Mouse (Mus musculus) kidney, adult 2 months (tissue): ENCODE data around the gene Npb. TPM values are rescaled to one million over a fixed set of nuclear protein-coding genes. Genes with fewer than 3 reads are reported as not detected.

ENCODE experiments used
- DNase-seq: peaks from one replicate; pipeline ENCODE4 v3.0.0; 2021
- H3K27ac ChIP-seq: fragments of 200-500 bp; 2 replicates; pipeline ENCODE4 v1.5.1; 2012; ENCODE audit warnings: low read depth, low read length, control low read depth, inconsistent platforms; ENCODE audit not compliant: insufficient read depth
- H3K27me3 ChIP-seq: fragments of 200-500 bp; replicated peaks from 2 replicates; pipeline ENCODE4 v1.6.1; 2012; ENCODE audit warnings: mild to moderate bottlenecking, moderate library complexity, low read length, inconsistent platforms; ENCODE audit not compliant: control insufficient read depth, insufficient read depth
- H3K36me3 ChIP-seq: fragments of 200-500 bp; 2 replicates; pipeline ENCODE4 v1.6.1; 2012; ENCODE audit warnings: mild to moderate bottlenecking, moderate library complexity, low read length, inconsistent platforms; ENCODE audit not compliant: control insufficient read depth, insufficient read depth
- H3K4me1 ChIP-seq: fragments of 200-500 bp; 2 replicates; pipeline ENCODE4 v1.6.1; 2011; ENCODE audit warnings: low read length; ENCODE audit not compliant: control insufficient read depth, insufficient read depth
- H3K4me3 ChIP-seq: fragments of 200-500 bp; 2 replicates; pipeline ENCODE4 v1.5.1; 2011; ENCODE audit warnings: mild to moderate bottlenecking, low read depth, low read length, control low read depth; ENCODE audit not compliant: insufficient read depth
- CTCF ChIP-seq: fragments of 200-500 bp; conservative IDR thresholded peaks from 2 replicates; pipeline ENCODE4 v1.5.1; 2011; ENCODE audit warnings: low read depth, mild to moderate bottlenecking, control low read depth, low read length, moderate library complexity, mixed read lengths; ENCODE audit not compliant: insufficient read depth, insufficient read length
- POLR2A ChIP-seq: fragments of 200-500 bp; IDR thresholded peaks from one replicate; pipeline ENCODE4 v1.6.1; 2011; ENCODE audit warnings: low read depth, low read length, control low read depth
- WGBS: fragments of 180-500 bp; shearing (Covaris S2); methylation state at CpG from one replicate; pipeline ENCODE4 v1.1.7; 2018; 5-methylcytosine and 5-hydroxymethylcytosine counted together
- polyA plus RNA-seq: library from polyadenylated mRNA; depleted of rRNA; stranded (reverse); fragments of >200 nt; gene quantifications from 2 replicates; pipeline ENCODE4 v1.2.3, GENCODE M21; 2012

Gene Npb
- polyA plus RNA-seq, 1 experiment = 7.7 TPM

- Histone ChIP-seq H3K27ac (peak overlapping the region; percentile 95), H3K36me3 (peaks cover 6% of the 10 kb centered on the region; the same call in 1 of the 2 replicates), H3K4me1 (peaks cover 14% of the 10 kb centered on the region), H3K4me3 (peak overlapping the region; percentile 83), H3K27me3 (no peaks in the 10 kb centered on the region)
- TF ChIP-seq POLR2A = no peak
- TF ChIP-seq CTCF = no peak
- WGBS = 36% methylated on average over 4 of the region's 4 CpGs
- DNase-seq = peak; percentile 88
Observed at GRCm38 (mm10) chr11:120616617-120617294, 8.5 kb downstream of the Npb start.

GRCm38 (mm10) chr11:120617519-120618112 lies 9.3 kb downstream of the Npb start, which contains the start of gene Pcyt2:
TSS of gene Pcyt2 (minus strand) at chr11:120617936.
- Histone ChIP-seq H3K4me1 (peaks cover 14% of the 10 kb centered on the region), H3K27ac (peak within 1 kb of the TSS; percentile 95), H3K36me3 (peaks cover 5% of the 10 kb centered on the region; the same call in 1 of the 2 replicates), H3K27me3 (no peaks in the 10 kb centered on the region), H3K4me3 (peak within 1 kb of the TSS; percentile 83)
- peak; percentile 98 for DNase-seq
- under 1% methylated on average over 56 of the region's 56 CpGs for WGBS
- TF ChIP-seq CTCF (no peak), POLR2A (no peak)

- 88% methylated on average over 25 of the region's 25 CpGs for WGBS
- no peak overlapping the region for H3K4me3 ChIP-seq
- DNase-seq = no peak
- H3K36me3 ChIP-seq = peaks cover 7% of the 10 kb centered on the region
- H3K27ac ChIP-seq = 0 out of 2 replicates have a peak overlapping the region, but pooled peaks have one; percentile 1
- no peak for TF ChIP-seq CTCF
- no peak for TF ChIP-seq POLR2A
- H3K4me1 ChIP-seq = peaks cover 15% of the 10 kb centered on the region
- H3K27me3 ChIP-seq = no peaks in the 10 kb centered on the region
Observed at GRCm38 (mm10) chr11:120618619-120619535, 10.6 kb downstream of the Npb start.

DNA sequence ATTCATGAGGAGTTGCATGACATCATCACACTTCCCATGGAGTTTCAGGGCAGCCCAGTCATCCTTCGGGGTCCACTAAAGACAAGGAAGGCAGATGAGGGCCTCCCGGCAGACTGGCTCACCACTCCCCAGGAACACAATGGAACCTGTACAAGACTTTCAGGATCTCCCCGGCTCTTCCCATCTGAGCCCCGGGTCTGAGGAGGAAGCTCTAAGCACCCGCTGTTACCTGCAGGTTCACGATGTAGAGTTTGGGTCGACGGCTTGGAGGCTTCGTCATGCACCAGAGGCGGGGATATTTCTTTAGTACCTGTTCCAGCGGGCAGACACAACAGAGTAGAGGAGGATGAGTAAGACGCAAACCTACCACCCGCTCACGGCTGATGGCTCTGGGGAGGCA lies 11.9 kb downstream of the Npb start:
- no peak for DNase-seq
- Histone ChIP-seq H3K27ac (no peak overlapping the region), H3K4me1 (peaks cover 20% of the 10 kb centered on the region), H3K36me3 (peaks cover 7% of the 10 kb centered on the region), H3K4me3 (no peak overlapping the region), H3K27me3 (no peaks in the 10 kb centered on the region)
- 94% methylated on average over 14 of the region's 14 CpGs for WGBS
- TF ChIP-seq CTCF = no peak
- no peak for TF ChIP-seq POLR2A

GRCm38 (mm10) chr11:120622805-120623204 lies 14.5 kb downstream of the Npb start:
- H3K27ac ChIP-seq = no peak overlapping the region
- peaks cover 13% of the 10 kb centered on the region; the same call in 1 of the 2 replicates for H3K4me1 ChIP-seq
- TF ChIP-seq CTCF = no peak
- TF ChIP-seq POLR2A = no peak
- no peak overlapping the region for H3K4me3 ChIP-seq
- no peak for DNase-seq
- peaks cover 7% of the 10 kb centered on the region for H3K36me3 ChIP-seq
- WGBS = 92% methylated on average over 6 of the region's 6 CpGs
- no peaks in the 10 kb centered on the region for H3K27me3 ChIP-seq

DNA sequence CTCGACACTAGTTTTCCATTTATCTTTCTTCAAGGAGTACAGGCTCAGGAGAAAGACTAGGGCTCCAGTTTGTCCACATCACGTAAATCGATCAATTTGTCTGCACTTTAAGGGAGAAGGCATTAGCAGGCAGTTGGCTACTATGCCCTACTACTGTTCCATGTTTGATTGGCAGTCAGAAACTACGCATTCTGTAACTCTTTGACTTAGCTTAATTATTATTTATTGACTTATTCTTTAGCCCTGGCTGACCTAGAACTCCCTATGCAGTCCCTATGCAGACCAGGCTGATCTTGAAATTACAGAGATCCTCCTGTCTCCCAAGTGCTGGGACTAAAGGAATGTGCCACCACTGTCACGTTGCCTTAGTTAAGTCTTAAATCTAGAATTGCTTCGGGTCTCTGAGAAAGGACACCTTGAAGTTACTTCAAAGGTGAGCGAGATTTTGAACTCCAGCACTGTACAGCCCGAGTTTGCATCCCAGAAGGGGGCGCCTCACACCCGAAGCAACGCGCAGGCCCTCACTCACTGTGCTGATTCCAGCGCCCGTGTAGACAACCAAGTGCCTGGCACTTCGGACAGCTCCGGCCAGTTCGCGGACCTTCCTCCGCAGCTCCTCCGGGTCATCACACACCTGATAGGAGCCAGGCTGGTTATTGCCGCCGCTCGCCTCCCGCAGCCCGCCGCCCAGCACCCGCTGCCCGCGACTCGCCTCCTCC lies 15.8 kb downstream of the Npb start:
- Histone ChIP-seq H3K27me3 (no peaks in the 10 kb centered on the region), H3K4me1 (peaks cover 16% of the 10 kb centered on the region), H3K27ac (peak overlapping the region; percentile 66), H3K36me3 (peaks cover 4% of the 10 kb centered on the region), H3K4me3 (peak overlapping the region; percentile 69)
- 8% methylated on average over 30 of the region's 30 CpGs for WGBS
- no peak for TF ChIP-seq POLR2A
- TF ChIP-seq CTCF = peak; percentile 72
- peak; percentile 85 for DNase-seq
